Mouse (Mus musculus): ENCODE results near the gene Tbrg4. TPM values are rescaled to one million over a fixed set of nuclear protein-coding genes. Genes with fewer than 3 reads are reported as not detected.

The Tbrg4 gene
- polyA plus RNA-seq, 1 experiment, result 86.0 TPM

GRCm38 (mm10) chr11:6600284-6600944 is 25.5 kb downstream of the Tbrg4 start:
- no peak for DNase-seq (ENCODE audit: low read depth)
- TF ChIP-seq POLR2A (IDR thresholded peaks at IDR 0.05; ENCODE audit: borderline replicate concordance, extremely low read depth, insufficient read depth, insufficient read length, poor library complexity, severe bottlenecking) (no peak), CTCF (IDR thresholded peaks at IDR 0.05; ENCODE audit: borderline replicate concordance, extremely low read depth, insufficient read depth, insufficient read length) (no peak)

GRCm38 (mm10) chr11:6599831-6600230 is 26.0 kb downstream of the Tbrg4 start:
- DNase-seq (ENCODE audit: low read depth), result no peak
- TF ChIP-seq CTCF (IDR thresholded peaks at IDR 0.05; ENCODE audit: borderline replicate concordance, extremely low read depth, insufficient read depth, insufficient read length), result no peak
- no peak for TF ChIP-seq POLR2A (IDR thresholded peaks at IDR 0.05; ENCODE audit: borderline replicate concordance, extremely low read depth, insufficient read depth, insufficient read length, poor library complexity, severe bottlenecking)

- DNase-seq (ENCODE audit: low read depth), result peak; percentile 49
- TF ChIP-seq CTCF (IDR thresholded peaks at IDR 0.05; ENCODE audit: borderline replicate concordance, extremely low read depth, insufficient read depth, insufficient read length) (no peak), POLR2A (IDR thresholded peaks at IDR 0.05; ENCODE audit: borderline replicate concordance, extremely low read depth, insufficient read depth, insufficient read length, poor library complexity, severe bottlenecking) (no peak)
Measured at GRCm38 (mm10) chr11:6599011-6599681, 26.7 kb downstream of the Tbrg4 start.

GRCm38 (mm10) chr11:6598191-6598889 is 27.5 kb downstream of the Tbrg4 start:
- DNase-seq (ENCODE audit: low read depth), result peak; percentile 13
- no peak for TF ChIP-seq POLR2A (IDR thresholded peaks at IDR 0.05; ENCODE audit: borderline replicate concordance, extremely low read depth, insufficient read depth, insufficient read length, poor library complexity, severe bottlenecking)
- no peak for TF ChIP-seq CTCF (IDR thresholded peaks at IDR 0.05; ENCODE audit: borderline replicate concordance, extremely low read depth, insufficient read depth, insufficient read length)

- TF ChIP-seq POLR2A (IDR thresholded peaks at IDR 0.05; ENCODE audit: borderline replicate concordance, extremely low read depth, insufficient read depth, insufficient read length, poor library complexity, severe bottlenecking) (no peak), CTCF (IDR thresholded peaks at IDR 0.05; ENCODE audit: borderline replicate concordance, extremely low read depth, insufficient read depth, insufficient read length) (0 out of 2 replicates have a peak, but pooled peaks have one; percentile 6)
- DNase-seq (ENCODE audit: low read depth), result peak; percentile 30
Measured at GRCm38 (mm10) chr11:6597523-6597922, 28.3 kb downstream of the Tbrg4 start.

- DNase-seq (ENCODE audit: low read depth), result no peak
Measured at GRCm38 (mm10) chr11:6596616-6597015, 29.3 kb downstream of the Tbrg4 start.

GRCm38 (mm10) chr11:6596205-6596604 is 29.7 kb downstream of the Tbrg4 start:
- TF ChIP-seq CTCF (IDR thresholded peaks at IDR 0.05; ENCODE audit: borderline replicate concordance, extremely low read depth, insufficient read depth, insufficient read length), result no peak
- TF ChIP-seq POLR2A (IDR thresholded peaks at IDR 0.05; ENCODE audit: borderline replicate concordance, extremely low read depth, insufficient read depth, insufficient read length, poor library complexity, severe bottlenecking), result no peak
- DNase-seq (ENCODE audit: low read depth), result no peak

More at GRCm38 (mm10) chr11:6596616-6597015, 29.3 kb downstream of the Tbrg4 start:
- no peak for TF ChIP-seq POLR2A (IDR thresholded peaks at IDR 0.05; ENCODE audit: borderline replicate concordance, extremely low read depth, insufficient read depth, insufficient read length, poor library complexity, severe bottlenecking)
- no peak for TF ChIP-seq CTCF (IDR thresholded peaks at IDR 0.05; ENCODE audit: borderline replicate concordance, extremely low read depth, insufficient read depth, insufficient read length)

GRCm38 (mm10) chr11:6595339-6595738 is 30.5 kb downstream of the Tbrg4 start:
- DNase-seq (ENCODE audit: low read depth), result no peak

GRCm38 (mm10) chr11:6594845-6595244 is 31.0 kb downstream of the Tbrg4 start:
- TF ChIP-seq POLR2A (IDR thresholded peaks at IDR 0.05; ENCODE audit: borderline replicate concordance, extremely low read depth, insufficient read depth, insufficient read length, poor library complexity, severe bottlenecking), result no peak
- TF ChIP-seq CTCF (IDR thresholded peaks at IDR 0.05; ENCODE audit: borderline replicate concordance, extremely low read depth, insufficient read depth, insufficient read length), result no peak

More at GRCm38 (mm10) chr11:6595339-6595738, 30.5 kb downstream of the Tbrg4 start:
- TF ChIP-seq POLR2A (IDR thresholded peaks at IDR 0.05; ENCODE audit: borderline replicate concordance, extremely low read depth, insufficient read depth, insufficient read length, poor library complexity, severe bottlenecking), result no peak
- TF ChIP-seq CTCF (IDR thresholded peaks at IDR 0.05; ENCODE audit: borderline replicate concordance, extremely low read depth, insufficient read depth, insufficient read length), result no peak

GRCm38 (mm10) chr11:6593406-6593805 is 32.5 kb downstream of the Tbrg4 start:
- no peak for DNase-seq (ENCODE audit: low read depth)

More at GRCm38 (mm10) chr11:6594845-6595244, 31.0 kb downstream of the Tbrg4 start:
- DNase-seq (ENCODE audit: low read depth), result no peak

More at GRCm38 (mm10) chr11:6593406-6593805, 32.5 kb downstream of the Tbrg4 start:
- no peak for TF ChIP-seq POLR2A (IDR thresholded peaks at IDR 0.05; ENCODE audit: borderline replicate concordance, extremely low read depth, insufficient read depth, insufficient read length, poor library complexity, severe bottlenecking)
- TF ChIP-seq CTCF (IDR thresholded peaks at IDR 0.05; ENCODE audit: borderline replicate concordance, extremely low read depth, insufficient read depth, insufficient read length), result no peak

All from brain, embryonic 14.5 days (tissue).